Mouse (Mus musculus): ENCODE measurements around the gene Gm7792. TPM values are rescaled to one million over a fixed set of nuclear protein-coding genes. Genes with fewer than 3 reads are reported as not detected.
"Not testable (repeated sequence)": the region's sequence is repeated elsewhere in the genome, so short reads cannot be mapped to it uniquely, and the experiment has no call there.

The Gm7792 gene
- not detected in 2 replicates for polyA plus RNA-seq (2015; fragmentation: Nextera tagmentation; extraction: Ambion mirVana)

- not testable (repeated sequence) for H3K4me3 ChIP-seq; H3K9me3 ChIP-seq; ATAC-seq (ENCODE audit: insufficient number of reproducible peaks, insufficient read depth, low FRiP score, low TSS enrichment, low read depth); H3K9ac ChIP-seq; H3K27ac ChIP-seq; H3K36me3 ChIP-seq; H3K4me1 ChIP-seq; H3K4me2 ChIP-seq; H3K27me3 ChIP-seq
- 87% methylated on average over 1 of the region's 2 CpGs for whole genome bisulfite sequencing
These were observed at the start of gene Gm7792 for GRCm38 (mm10) chr5:93843476-93843875. Gene Gm7792 (plus strand): TSS chr5:93843776.

Other genes starting within 250 kb of the Gm7792 start
- gene C87414, start 172.2 kb upstream of the Gm7792 start, polyA plus RNA-seq (2015; fragmentation: Nextera tagmentation; extraction: Ambion mirVana): not detected in 2 replicates
- gene Gm16429, start 85.3 kb downstream of the Gm7792 start, polyA plus RNA-seq (2015; fragmentation: Nextera tagmentation; extraction: Ambion mirVana): not detected in 2 replicates
- not detected in 2 replicates for gene BC061212, start 226.8 kb downstream of the Gm7792 start, polyA plus RNA-seq (2015; fragmentation: Nextera tagmentation; extraction: Ambion mirVana)
- gene Gm6351, start 232.6 kb downstream of the Gm7792 start, polyA plus RNA-seq (2015; fragmentation: Nextera tagmentation; extraction: Ambion mirVana): not detected in 2 replicates